Mouse (Mus musculus) liver, adult 2 months (tissue): Measurements from ENCODE around the gene Cd164l2.

Experiments used
- CTCF ChIP-seq: fragments of 200-500 bp; IDR thresholded peaks from 2 replicates; pipeline ENCODE4 v1.5.1; 2011; ENCODE audit warnings: low read depth, low read length, control low read depth
- POLR2A ChIP-seq: fragments of 200-500 bp; IDR thresholded peaks from 2 replicates; pipeline ENCODE4 v1.6.1; 2011; ENCODE audit warnings: low read length, control low read depth; ENCODE audit not compliant: insufficient read depth; ENCODE audit errors: extremely low read depth

DNA sequence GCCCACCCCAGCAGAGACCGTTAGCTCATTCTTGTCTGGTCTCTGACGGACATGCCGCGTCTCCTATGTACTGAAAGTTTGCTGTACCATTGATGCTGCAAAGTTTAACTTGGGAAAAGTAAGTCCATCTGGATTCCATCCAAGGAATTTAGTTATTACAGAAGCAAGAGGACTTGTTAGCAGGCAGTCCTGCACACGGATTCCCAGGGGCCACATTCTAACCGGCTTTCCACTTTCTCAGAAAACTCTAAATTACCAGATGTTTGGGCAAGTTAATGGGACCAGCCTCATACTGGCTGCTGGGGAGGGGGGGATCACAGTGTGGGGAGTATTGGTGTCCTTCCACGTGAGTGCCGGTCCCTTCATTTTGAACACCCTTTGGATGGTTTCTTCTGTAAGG, 26.0 kb upstream of the Cd164l2 start:
- no peak for TF ChIP-seq CTCF
- no peak for TF ChIP-seq POLR2A
